Mouse (Mus musculus) E14TG2a.4 (cell line): Measurements from ENCODE around the gene Sf3b5.

Source experiments
- H3K27me3 ChIP-seq: 2 replicates; pipeline ENCODE4 v1.6.1; 2014; ENCODE audit warnings: low read length, control low read depth; ENCODE audit not compliant: insufficient read depth
- H3K36me3 ChIP-seq: 2 replicates; pipeline ENCODE4 v1.6.1; 2014; ENCODE audit warnings: low read length, control low read depth; ENCODE audit not compliant: insufficient read depth
- H3K4me1 ChIP-seq: replicated peaks from 2 replicates; pipeline ENCODE4 v1.6.1; 2014; ENCODE audit warnings: low read depth, low read length, control low read depth
- H3K4me3 ChIP-seq: replicated peaks from 2 replicates; pipeline ENCODE4 v1.5.1; 2014; ENCODE audit warnings: mild to moderate bottlenecking, low read length
- H3K9me3 ChIP-seq: 2 replicates; pipeline ENCODE4 v1.6.1; 2014; ENCODE audit warnings: low read length, control low read depth
- CTCF ChIP-seq: conservative IDR thresholded peaks from 2 replicates; pipeline ENCODE4 v1.5.1; 2014; ENCODE audit warnings: low read length
- NANOG ChIP-seq: IDR thresholded peaks from 2 replicates; pipeline ENCODE4 v1.6.1; 2014; ENCODE audit warnings: borderline replicate concordance, low read length, mixed read lengths
- POU5F1 ChIP-seq: IDR thresholded peaks from 2 replicates; pipeline ENCODE4 v1.6.1; 2014; ENCODE audit warnings: low read length, borderline replicate concordance

Sf3b5 gene

GRCm38 (mm10) chr10:12986943-12987342 is 18.2 kb upstream of the Sf3b5 start:
- TF ChIP-seq NANOG (no peak), POU5F1 (no peak), CTCF (no peak)
- H3K4me1 ChIP-seq = peaks cover 19% of the 10 kb centered on the region
- H3K4me3 ChIP-seq = no peak overlapping the region
- H3K9me3 ChIP-seq = no peaks in the 10 kb centered on the region
- 0 out of 2 replicates have a peak, but pooled peaks cover 4% of the 10 kb centered on the region for H3K27me3 ChIP-seq
- no peaks in the 10 kb centered on the region for H3K36me3 ChIP-seq

- Histone ChIP-seq H3K9me3 (no peaks in the 10 kb centered on the region), H3K4me3 (no peak overlapping the region), H3K36me3 (no peaks in the 10 kb centered on the region), H3K27me3 (peaks cover 27% of the 10 kb centered on the region), H3K4me1 (peaks cover 52% of the 10 kb centered on the region)
- TF ChIP-seq POU5F1 (no peak), CTCF (no peak), NANOG (no peak)
Measured at GRCm38 (mm10) chr10:12991953-12992352, 13.2 kb upstream of the Sf3b5 start.

GRCm38 (mm10) chr10:12993411-12994039 is 11.6 kb upstream of the Sf3b5 start:
- no peaks in the 10 kb centered on the region for H3K9me3 ChIP-seq
- H3K4me1 ChIP-seq = peaks cover 43% of the 10 kb centered on the region
- TF ChIP-seq CTCF (no peak), NANOG (no peak), POU5F1 (no peak)
- 0 out of 2 replicates have a peak overlapping the region, but pooled peaks have one; percentile 17 for H3K4me3 ChIP-seq
- no peaks in the 10 kb centered on the region for H3K36me3 ChIP-seq
- peaks cover 27% of the 10 kb centered on the region for H3K27me3 ChIP-seq

- Histone ChIP-seq H3K27me3 (peaks cover 23% of the 10 kb centered on the region), H3K4me3 (no peak overlapping the region)
Measured at GRCm38 (mm10) chr10:12996736-12997477, 8.2 kb upstream of the Sf3b5 start.

GRCm38 (mm10) chr10:13007876-13008736 is 3.0 kb downstream of the Sf3b5 start:
- Histone ChIP-seq H3K36me3 (peaks cover 14% of the 10 kb centered on the region), H3K4me3 (peak overlapping the region; percentile 98), H3K9me3 (no peaks in the 10 kb centered on the region), H3K27me3 (no peaks in the 10 kb centered on the region), H3K4me1 (peaks cover 19% of the 10 kb centered on the region)
- no peak for TF ChIP-seq CTCF
- TF ChIP-seq POU5F1 = no peak
- no peak for TF ChIP-seq NANOG

More at GRCm38 (mm10) chr10:12996736-12997477, 8.2 kb upstream of the Sf3b5 start:
- TF ChIP-seq POU5F1 (no peak), CTCF (peak; percentile 48), NANOG (no peak)
- H3K9me3 ChIP-seq = no peaks in the 10 kb centered on the region
- no peaks in the 10 kb centered on the region for H3K36me3 ChIP-seq
- H3K4me1 ChIP-seq = peaks cover 33% of the 10 kb centered on the region

GRCm38 (mm10) chr10:13008737-13009121 is 3.6 kb downstream of the Sf3b5 start:
- peaks cover 14% of the 10 kb centered on the region for H3K36me3 ChIP-seq
- TF ChIP-seq CTCF (no peak), NANOG (no peak), POU5F1 (no peak)
- H3K4me3 ChIP-seq = peak overlapping the region; percentile 98
- H3K4me1 ChIP-seq = peaks cover 21% of the 10 kb centered on the region
- H3K27me3 ChIP-seq = no peaks in the 10 kb centered on the region
- no peaks in the 10 kb centered on the region for H3K9me3 ChIP-seq

- TF ChIP-seq POU5F1 (no peak), CTCF (no peak), NANOG (no peak)
- no peaks in the 10 kb centered on the region for H3K9me3 ChIP-seq
- peaks cover 14% of the 10 kb centered on the region for H3K36me3 ChIP-seq
- H3K4me3 ChIP-seq = no peak overlapping the region
- no peaks in the 10 kb centered on the region for H3K27me3 ChIP-seq
- peaks cover 41% of the 10 kb centered on the region for H3K4me1 ChIP-seq
Measured at GRCm38 (mm10) chr10:13014026-13014425, 8.9 kb downstream of the Sf3b5 start.

GRCm38 (mm10) chr10:13016573-13016972 is 11.4 kb downstream of the Sf3b5 start:
- TF ChIP-seq POU5F1 (no peak), CTCF (peak; percentile 60)
- no peaks in the 10 kb centered on the region for H3K27me3 ChIP-seq

More at GRCm38 (mm10) chr10:13016573-13016972, 11.4 kb downstream of the Sf3b5 start:
- Histone ChIP-seq H3K4me3 (no peak overlapping the region), H3K9me3 (no peaks in the 10 kb centered on the region), H3K4me1 (peaks cover 25% of the 10 kb centered on the region), H3K36me3 (no peaks in the 10 kb centered on the region)
